Mouse (Mus musculus): ENCODE measurements around the gene Pard3. TPM values are rescaled to one million over a fixed set of nuclear protein-coding genes. Genes with fewer than 3 reads are reported as not detected.

Gene Pard3
- polyA plus RNA-seq, 1 experiment from 2014 or later: 21.0 TPM

DNA sequence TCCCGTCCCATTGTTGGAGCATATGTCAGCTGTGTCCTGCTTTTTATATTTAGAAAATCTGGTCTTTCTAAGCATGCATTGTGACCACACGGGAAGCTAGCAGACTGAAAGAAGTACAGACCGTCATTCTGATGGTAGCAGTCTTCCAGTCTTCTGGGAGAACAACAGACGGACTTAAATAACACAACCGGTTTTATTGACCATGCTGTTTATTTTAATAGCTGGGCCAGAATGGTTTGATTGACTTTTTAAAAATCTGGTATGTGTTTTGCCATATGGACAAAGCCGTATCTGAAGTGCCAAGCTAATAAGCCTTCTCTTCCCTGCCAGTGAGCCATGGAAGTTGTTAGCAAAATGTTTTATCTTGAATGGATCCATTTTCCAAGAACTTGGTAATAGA lies 428.3 kb downstream of the Pard3 start:
- WGBS: 66% methylated on average over 6 of the region's 6 CpGs
- H3K4me1 ChIP-seq (ENCODE audit: control insufficient read depth, insufficient read depth, low read length): no peaks in the 10 kb centered on the region
- no peaks in the 10 kb centered on the region for H3K36me3 ChIP-seq (ENCODE audit: control insufficient read depth, insufficient read depth, low read length)
- no peaks in the 10 kb centered on the region for H3K27me3 ChIP-seq (ENCODE audit: control insufficient read depth, insufficient read depth, low read length)
- H3K4me2 ChIP-seq (ENCODE audit: low read depth, low read length): no peak overlapping the region
- no peak for ATAC-seq (ENCODE audit: insufficient read depth, low FRiP score)
- H3K9ac ChIP-seq (ENCODE audit: low read length): no peak overlapping the region
- no peak overlapping the region for H3K27ac ChIP-seq (ENCODE audit: low read length)
- no peaks in the 10 kb centered on the region for H3K9me3 ChIP-seq (replicated peaks; ENCODE audit: control insufficient read depth, low read length)
- H3K4me3 ChIP-seq (replicated peaks; ENCODE audit: low read length): no peak overlapping the region

DNA sequence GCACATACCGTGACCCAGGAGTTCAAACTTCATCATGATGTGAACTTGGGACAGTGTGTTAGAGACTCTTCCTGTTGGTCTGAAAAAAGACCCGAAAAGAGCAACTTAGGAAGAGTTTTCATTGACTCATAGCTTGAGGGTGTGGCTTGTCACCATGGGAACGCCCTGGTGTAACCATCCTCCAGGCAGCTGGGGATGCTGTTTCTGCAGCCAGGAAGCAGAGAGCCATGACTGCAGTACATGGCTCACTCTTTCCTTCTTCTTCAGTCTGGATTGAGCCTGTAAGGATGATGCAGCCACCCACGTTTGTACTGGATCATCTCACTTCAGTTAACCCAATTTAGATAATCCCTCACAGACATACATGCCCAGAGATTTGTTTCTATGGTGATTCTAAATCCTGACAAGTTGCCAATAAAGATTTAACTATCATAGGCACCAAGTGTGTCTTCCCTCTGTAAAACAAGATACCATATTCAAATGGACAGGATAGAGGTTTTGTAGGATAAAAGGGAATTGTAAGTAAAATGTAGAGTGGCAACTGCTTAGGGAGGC lies 431.6 kb downstream of the Pard3 start:
- 72% methylated on average over 4 of the region's 4 CpGs for WGBS
- Histone ChIP-seq H3K9me3 (replicated peaks; ENCODE audit: control insufficient read depth, low read length) (no peaks in the 10 kb centered on the region), H3K4me2 (ENCODE audit: low read depth, low read length) (no peak overlapping the region), H3K36me3 (ENCODE audit: control insufficient read depth, insufficient read depth, low read length) (no peaks in the 10 kb centered on the region), H3K9ac (ENCODE audit: low read length) (no peak overlapping the region), H3K27ac (ENCODE audit: low read length) (no peak overlapping the region), H3K4me1 (ENCODE audit: control insufficient read depth, insufficient read depth, low read length) (peaks cover 9% of the 10 kb centered on the region), H3K4me3 (replicated peaks; ENCODE audit: low read length) (no peak overlapping the region), H3K27me3 (ENCODE audit: control insufficient read depth, insufficient read depth, low read length) (no peaks in the 10 kb centered on the region)
- no peak for ATAC-seq (ENCODE audit: insufficient read depth, low FRiP score)

DNA sequence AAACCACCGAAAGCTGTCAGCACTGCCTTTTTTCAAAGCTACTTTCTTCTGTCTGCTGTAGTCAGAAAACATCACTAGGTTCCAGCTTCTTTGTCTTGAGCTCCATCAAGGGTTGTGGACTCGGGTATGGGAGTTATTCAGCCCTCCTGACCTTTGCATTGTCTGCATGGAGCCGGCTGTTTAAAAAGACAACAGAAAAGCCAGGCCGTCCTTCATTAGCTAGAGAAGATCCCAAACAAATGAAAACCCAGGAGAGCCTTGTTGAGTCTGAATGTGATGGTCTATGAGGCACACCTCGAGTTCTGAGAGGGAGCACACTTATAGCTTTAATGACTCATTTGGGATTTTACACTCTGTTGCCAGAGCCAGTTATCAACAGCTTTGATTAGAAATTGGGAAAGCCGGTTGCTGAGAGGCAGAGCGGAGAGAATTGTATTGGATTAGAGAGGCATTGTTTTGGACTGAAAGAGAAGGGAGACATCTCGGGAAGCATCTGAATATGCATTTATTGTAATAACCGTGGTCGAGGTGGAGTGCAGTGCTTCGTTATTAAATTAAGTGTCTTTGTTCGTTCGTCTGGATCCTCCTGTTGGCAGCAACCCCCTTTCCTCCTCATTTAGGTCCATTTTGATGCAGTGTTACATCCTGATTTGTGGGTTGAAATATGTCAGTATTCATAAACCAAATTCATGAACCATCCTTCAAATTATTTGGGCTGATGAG lies 435.5 kb downstream of the Pard3 start:
- peak overlapping the region; percentile 44 for H3K4me2 ChIP-seq (ENCODE audit: low read depth, low read length)
- H3K9me3 ChIP-seq (replicated peaks; ENCODE audit: control insufficient read depth, low read length): no peaks in the 10 kb centered on the region
- no peak overlapping the region for H3K27ac ChIP-seq (ENCODE audit: low read length)
- no peaks in the 10 kb centered on the region for H3K36me3 ChIP-seq (ENCODE audit: control insufficient read depth, insufficient read depth, low read length)
- ATAC-seq (ENCODE audit: insufficient read depth, low FRiP score): no peak
- 68% methylated on average over 13 of the region's 13 CpGs for WGBS
- H3K4me3 ChIP-seq (replicated peaks; ENCODE audit: low read length): no peak overlapping the region
- H3K27me3 ChIP-seq (ENCODE audit: control insufficient read depth, insufficient read depth, low read length): no peaks in the 10 kb centered on the region
- peaks cover 9% of the 10 kb centered on the region for H3K4me1 ChIP-seq (ENCODE audit: control insufficient read depth, insufficient read depth, low read length)
- H3K9ac ChIP-seq (ENCODE audit: low read length): no peak overlapping the region

DNA sequence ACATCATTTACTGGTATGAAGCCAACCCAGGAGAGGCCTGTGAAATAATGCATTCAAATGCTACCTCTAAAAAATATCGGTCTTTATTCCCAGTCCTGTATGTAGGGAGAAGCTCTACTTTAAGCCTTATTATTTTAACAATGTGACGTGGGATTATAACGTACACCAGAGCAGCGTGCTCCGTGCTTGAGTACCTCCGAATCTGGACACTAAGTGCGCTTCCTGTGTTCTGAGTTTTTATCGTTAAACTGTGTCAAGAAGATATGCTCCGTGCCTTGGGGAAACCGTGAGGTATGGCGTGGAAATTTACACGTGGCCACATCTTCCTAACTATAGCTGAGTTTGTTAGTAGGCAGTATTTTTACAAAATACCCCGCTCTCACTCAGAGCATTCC lies 436.0 kb downstream of the Pard3 start:
- Histone ChIP-seq H3K4me1 (ENCODE audit: control insufficient read depth, insufficient read depth, low read length) (peaks cover 9% of the 10 kb centered on the region), H3K27ac (ENCODE audit: low read length) (no peak overlapping the region), H3K9me3 (replicated peaks; ENCODE audit: control insufficient read depth, low read length) (no peaks in the 10 kb centered on the region), H3K9ac (ENCODE audit: low read length) (no peak overlapping the region), H3K4me3 (replicated peaks; ENCODE audit: low read length) (peak overlapping the region; percentile 20), H3K27me3 (ENCODE audit: control insufficient read depth, insufficient read depth, low read length) (no peaks in the 10 kb centered on the region), H3K4me2 (ENCODE audit: low read depth, low read length) (peak overlapping the region; percentile 44), H3K36me3 (ENCODE audit: control insufficient read depth, insufficient read depth, low read length) (no peaks in the 10 kb centered on the region)
- no peak for ATAC-seq (ENCODE audit: insufficient read depth, low FRiP score)
- 47% methylated on average over 13 of the region's 13 CpGs for WGBS

DNA sequence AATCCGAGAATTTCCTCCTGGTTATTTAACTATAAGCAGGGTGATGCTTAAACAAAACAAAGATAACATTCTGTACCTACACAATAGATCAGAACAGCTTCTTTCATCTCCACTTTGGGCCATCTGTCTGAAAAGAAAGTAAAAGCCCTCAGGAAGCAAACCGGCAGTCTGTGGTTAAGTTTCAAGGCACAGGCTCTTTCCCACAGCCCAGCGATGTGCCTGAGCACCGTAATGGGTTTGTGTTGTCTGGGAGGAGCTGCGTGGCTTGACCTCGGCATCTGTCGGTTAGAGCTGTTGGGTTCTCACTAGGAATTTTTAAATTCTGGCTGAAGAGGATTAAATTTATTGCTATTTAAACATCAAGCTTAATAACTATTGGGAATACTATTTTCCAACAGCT lies 436.5 kb downstream of the Pard3 start:
- Histone ChIP-seq H3K9me3 (replicated peaks; ENCODE audit: control insufficient read depth, low read length) (no peaks in the 10 kb centered on the region), H3K27ac (ENCODE audit: low read length) (no peak overlapping the region), H3K36me3 (ENCODE audit: control insufficient read depth, insufficient read depth, low read length) (no peaks in the 10 kb centered on the region), H3K9ac (ENCODE audit: low read length) (no peak overlapping the region), H3K27me3 (ENCODE audit: control insufficient read depth, insufficient read depth, low read length) (no peaks in the 10 kb centered on the region), H3K4me2 (ENCODE audit: low read depth, low read length) (peak overlapping the region; percentile 44), H3K4me3 (replicated peaks; ENCODE audit: low read length) (peak overlapping the region; percentile 20), H3K4me1 (ENCODE audit: control insufficient read depth, insufficient read depth, low read length) (peaks cover 9% of the 10 kb centered on the region)
- WGBS: 20% methylated on average over 7 of the region's 7 CpGs
- no peak for ATAC-seq (ENCODE audit: insufficient read depth, low FRiP score)

DNA sequence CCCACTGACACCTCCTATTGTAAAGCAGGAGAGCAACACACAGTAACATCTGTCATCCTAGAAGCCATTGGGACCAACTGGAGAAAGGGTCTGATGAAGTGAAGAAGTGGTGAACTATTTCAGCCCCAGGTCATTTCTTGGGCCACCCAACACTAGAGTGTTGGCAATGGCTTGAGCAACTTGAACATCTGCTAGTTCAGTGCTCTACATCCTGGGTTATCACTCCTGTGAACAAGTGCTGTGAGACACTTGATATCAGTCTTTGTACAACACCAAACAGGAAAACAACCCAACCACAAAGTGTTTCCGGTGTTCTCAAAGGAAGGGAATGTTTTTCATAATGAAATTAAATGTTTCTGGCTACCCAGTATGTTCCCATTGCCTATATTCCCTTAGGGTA lies 438.1 kb downstream of the Pard3 start:
- Histone ChIP-seq H3K27me3 (ENCODE audit: control insufficient read depth, insufficient read depth, low read length) (no peaks in the 10 kb centered on the region), H3K27ac (ENCODE audit: low read length) (no peak overlapping the region), H3K4me1 (ENCODE audit: control insufficient read depth, insufficient read depth, low read length) (peaks cover 9% of the 10 kb centered on the region), H3K4me3 (replicated peaks; ENCODE audit: low read length) (no peak overlapping the region), H3K9me3 (replicated peaks; ENCODE audit: control insufficient read depth, low read length) (no peaks in the 10 kb centered on the region), H3K36me3 (ENCODE audit: control insufficient read depth, insufficient read depth, low read length) (no peaks in the 10 kb centered on the region), H3K4me2 (ENCODE audit: low read depth, low read length) (no peak overlapping the region), H3K9ac (ENCODE audit: low read length) (no peak overlapping the region)
- ATAC-seq (ENCODE audit: insufficient read depth, low FRiP score): no peak
- 87% methylated on average over 1 of the region's 1 CpGs for WGBS

DNA sequence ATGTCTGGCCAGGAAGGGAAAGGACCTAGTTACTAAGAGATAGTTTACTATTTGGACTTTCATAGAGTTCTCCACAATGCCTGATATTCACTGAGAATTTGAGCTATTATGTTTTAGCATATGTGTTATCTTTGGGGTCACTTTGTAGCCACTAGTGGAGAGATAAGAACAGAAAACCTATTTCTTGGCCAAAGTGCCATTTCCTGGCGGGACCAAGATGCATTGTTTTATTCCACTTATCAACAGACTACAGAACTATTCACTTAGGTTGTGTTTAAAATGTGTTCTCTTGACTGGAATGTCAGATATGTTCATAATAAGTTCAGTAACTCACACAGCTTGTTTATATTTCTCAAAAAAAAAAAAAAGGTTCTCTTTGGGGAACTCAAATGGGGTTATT lies 441.6 kb downstream of the Pard3 start:
- Histone ChIP-seq H3K9ac (ENCODE audit: low read length) (no peak overlapping the region), H3K27ac (ENCODE audit: low read length) (no peak overlapping the region), H3K9me3 (replicated peaks; ENCODE audit: control insufficient read depth, low read length) (no peaks in the 10 kb centered on the region), H3K27me3 (ENCODE audit: control insufficient read depth, insufficient read depth, low read length) (no peaks in the 10 kb centered on the region), H3K4me1 (ENCODE audit: control insufficient read depth, insufficient read depth, low read length) (no peaks in the 10 kb centered on the region), H3K36me3 (ENCODE audit: control insufficient read depth, insufficient read depth, low read length) (no peaks in the 10 kb centered on the region), H3K4me3 (replicated peaks; ENCODE audit: low read length) (no peak overlapping the region), H3K4me2 (ENCODE audit: low read depth, low read length) (no peak overlapping the region)
- 62% methylated on average over 1 of the region's 1 CpGs for whole genome bisulfite sequencing
- ATAC-seq (ENCODE audit: insufficient read depth, low FRiP score): no peak

DNA sequence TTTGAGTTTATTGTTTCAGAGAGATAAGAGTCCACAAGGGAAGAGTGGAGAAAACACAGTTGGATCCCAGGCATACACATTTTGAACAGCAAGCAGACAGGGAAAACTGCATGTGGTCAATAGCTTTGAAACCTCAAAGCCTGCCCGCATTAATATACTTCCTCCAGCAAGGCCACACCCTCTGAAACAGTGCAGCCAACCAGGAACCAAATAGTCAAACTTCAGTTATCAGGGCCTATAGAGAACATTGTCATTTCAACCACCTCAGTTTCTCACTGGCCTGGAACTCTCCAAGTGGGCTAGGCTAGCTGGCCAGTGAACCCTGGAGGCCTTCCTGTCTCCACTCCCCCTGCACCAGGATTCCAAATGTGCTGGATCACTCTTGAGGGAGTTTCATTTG lies 442.6 kb downstream of the Pard3 start:
- Histone ChIP-seq H3K27ac (ENCODE audit: low read length) (no peak overlapping the region), H3K9me3 (replicated peaks; ENCODE audit: control insufficient read depth, low read length) (no peaks in the 10 kb centered on the region), H3K4me3 (replicated peaks; ENCODE audit: low read length) (no peak overlapping the region), H3K4me2 (ENCODE audit: low read depth, low read length) (no peak overlapping the region), H3K9ac (ENCODE audit: low read length) (no peak overlapping the region), H3K27me3 (ENCODE audit: control insufficient read depth, insufficient read depth, low read length) (no peaks in the 10 kb centered on the region), H3K4me1 (ENCODE audit: control insufficient read depth, insufficient read depth, low read length) (no peaks in the 10 kb centered on the region), H3K36me3 (ENCODE audit: control insufficient read depth, insufficient read depth, low read length) (no peaks in the 10 kb centered on the region)
- 76% methylated on average over 1 of the region's 1 CpGs for WGBS
- ATAC-seq (ENCODE audit: insufficient read depth, low FRiP score): no peak

DNA sequence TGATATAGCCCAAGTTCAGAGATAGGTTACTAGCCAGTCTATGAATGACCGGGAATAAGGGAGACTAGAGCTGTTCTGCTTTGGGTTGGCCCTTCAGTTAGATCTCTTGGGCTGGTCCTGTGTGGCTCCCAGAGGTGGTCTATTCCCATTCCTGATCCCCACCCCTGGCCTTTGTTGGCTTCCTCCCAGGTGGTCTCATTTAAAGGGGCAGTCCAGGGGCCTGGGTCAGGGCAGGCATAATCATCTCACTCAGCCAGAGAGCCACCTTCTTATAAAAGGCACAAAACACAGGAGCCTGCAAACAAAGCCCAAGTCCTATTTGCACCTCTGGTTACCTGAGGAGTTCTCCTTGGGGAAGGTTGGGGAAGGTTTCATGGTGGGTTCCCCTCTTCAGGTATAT lies 447.6 kb downstream of the Pard3 start:
- Histone ChIP-seq H3K4me2 (ENCODE audit: low read depth, low read length) (no peak overlapping the region), H3K9me3 (replicated peaks; ENCODE audit: control insufficient read depth, low read length) (no peaks in the 10 kb centered on the region), H3K36me3 (ENCODE audit: control insufficient read depth, insufficient read depth, low read length) (no peaks in the 10 kb centered on the region), H3K9ac (ENCODE audit: low read length) (no peak overlapping the region), H3K4me1 (ENCODE audit: control insufficient read depth, insufficient read depth, low read length) (peaks cover 4% of the 10 kb centered on the region; the same call in 1 of the 2 replicates), H3K27me3 (ENCODE audit: control insufficient read depth, insufficient read depth, low read length) (no peaks in the 10 kb centered on the region), H3K4me3 (replicated peaks; ENCODE audit: low read length) (no peak overlapping the region), H3K27ac (ENCODE audit: low read length) (no peak overlapping the region)
- 91% methylated on average over 1 of the region's 1 CpGs for WGBS
- ATAC-seq (ENCODE audit: insufficient read depth, low FRiP score): no peak
